Mouse (Mus musculus) CH12.LX (cell line): Measurements from ENCODE around the gene Prkce. TPM values are rescaled to one million over a fixed set of nuclear protein-coding genes. Genes with fewer than 3 reads are reported as not detected.

ENCODE experiments used
- DNase-seq: peaks from one replicate; pipeline ENCODE4 v3.0.0-alpha.2; 2013; ENCODE audit errors: extremely low read depth
- H3K27ac ChIP-seq: 2 replicates; pipeline ENCODE4 v1.5.1; 2012; ENCODE audit warnings: low read depth, mild to moderate bottlenecking, control low read depth, moderate library complexity; ENCODE audit not compliant: insufficient read depth
- H3K27me3 ChIP-seq: replicated peaks from 2 replicates; pipeline ENCODE3; 2012; ENCODE audit warnings: inconsistent platforms
- H3K36me3 ChIP-seq, 2 experiments: replicated peaks in 1 of 2; 2 replicates each; pipeline versions ENCODE3 to v1.6.1; 2012; ENCODE audit warnings: inconsistent platforms in 1 of 2, low read length in 1 of 2, mild to moderate bottlenecking in 1 of 2, mixed read lengths in 1 of 2, moderate library complexity in 1 of 2; ENCODE audit not compliant: control insufficient read depth in 1 of 2, insufficient read depth in 1 of 2
- H3K4me1 ChIP-seq, 2 experiments: 2 replicates each; pipeline ENCODE4 v1.6.1; 2012; ENCODE audit warnings: inconsistent platforms in 1 of 2, moderate library complexity in 1 of 2; ENCODE audit not compliant: insufficient read depth in 2 of 2, control insufficient read depth in 1 of 2
- H3K4me2 ChIP-seq: 2 replicates; pipeline ENCODE4 v1.6.1; 2012; ENCODE audit warnings: low read depth, mild to moderate bottlenecking, control low read depth; ENCODE audit not compliant: poor library complexity, insufficient read depth, severe bottlenecking
- H3K4me3 ChIP-seq, 3 experiments: fragments of 150-350 bp in 1 of 3; sonication (generic) in 1 of 3; replicated peaks in 1 of 3; 2 replicates each; pipeline versions ENCODE3 to v1.5.1; 2011 to 2012; ENCODE audit warnings: low read depth in 2 of 3, low read length in 2 of 3, mild to moderate bottlenecking in 2 of 3, moderate library complexity in 2 of 3, control low read depth in 1 of 3, improper control_type of control experiment in 1 of 3, inconsistent platforms in 1 of 3, mixed read lengths in 1 of 3; ENCODE audit not compliant: poor library complexity in 1 of 3
- H3K79me2 ChIP-seq: replicated peaks from 2 replicates; pipeline ENCODE4 v1.6.1; 2012; ENCODE audit warnings: mild to moderate bottlenecking, moderate library complexity; ENCODE audit not compliant: control insufficient read depth, poor library complexity, insufficient read depth, severe bottlenecking; ENCODE audit errors: extremely low read depth
- H3K9ac ChIP-seq: 2 replicates; pipeline ENCODE4 v1.6.1; 2012; ENCODE audit warnings: low read depth, mild to moderate bottlenecking, control low read depth, moderate library complexity; ENCODE audit not compliant: insufficient read depth
- H3K9me3 ChIP-seq: replicated peaks from 2 replicates; pipeline ENCODE3; 2012; ENCODE audit warnings: low read length, inconsistent platforms, mixed read lengths
- BHLHE40 ChIP-seq: IDR thresholded peaks from 2 replicates; pipeline ENCODE4 v1.6.1; 2011; ENCODE audit warnings: mild to moderate bottlenecking, low read depth, low read length, improper control_type of control experiment
- CHD1 ChIP-seq: IDR thresholded peaks from 2 replicates; pipeline ENCODE4 v1.6.1; 2012; ENCODE audit warnings: low read depth, low read length, improper control_type of control experiment, inconsistent platforms
- E2F4 ChIP-seq: IDR thresholded peaks from 2 replicates; pipeline ENCODE4 v1.6.1; 2011; ENCODE audit warnings: low read depth, low read length, improper control_type of control experiment; ENCODE audit not compliant: insufficient replicate concordance
- GABPA ChIP-seq: IDR thresholded peaks from 2 replicates; pipeline ENCODE4 v1.6.1; 2012; ENCODE audit warnings: low read depth, low read length, improper control_type of control experiment, inconsistent platforms; ENCODE audit not compliant: insufficient replicate concordance
- JUN ChIP-seq: IDR thresholded peaks from 2 replicates; pipeline ENCODE4 v1.6.1; 2011; ENCODE audit warnings: low read depth, mild to moderate bottlenecking, low read length, improper control_type of control experiment, moderate library complexity; ENCODE audit not compliant: insufficient read depth
- JUND ChIP-seq: conservative IDR thresholded peaks from 2 replicates; pipeline ENCODE4 v1.6.1; 2011; ENCODE audit warnings: low read depth, low read length, improper control_type of control experiment
- KAT2A ChIP-seq: IDR thresholded peaks from 2 replicates; pipeline ENCODE4 v1.6.1; 2012; ENCODE audit warnings: low read length, improper control_type of control experiment, inconsistent platforms; ENCODE audit not compliant: insufficient replicate concordance
- MAFK ChIP-seq: IDR thresholded peaks from 2 replicates; pipeline ENCODE4 v1.6.1; 2011; ENCODE audit warnings: low read length, improper control_type of control experiment; ENCODE audit not compliant: insufficient replicate concordance
- MAX ChIP-seq: IDR thresholded peaks from 2 replicates; pipeline ENCODE4 v1.6.1; 2011; ENCODE audit warnings: low read length, improper control_type of control experiment
- MXI1 ChIP-seq: IDR thresholded peaks from 2 replicates; pipeline ENCODE4 v1.6.1; 2011; ENCODE audit warnings: mild to moderate bottlenecking, low read depth, low read length, improper control_type of control experiment
- NRF1 ChIP-seq: IDR thresholded peaks from 2 replicates; pipeline ENCODE4 v1.6.1; 2014; ENCODE audit warnings: low read depth, mild to moderate bottlenecking, inconsistent platforms, low read length, improper control_type of control experiment, moderate library complexity
- POLR2AphosphoS2 ChIP-seq: IDR thresholded peaks from 2 replicates; pipeline ENCODE4 v1.6.1; 2011; ENCODE audit warnings: low read depth, low read length, improper control_type of control experiment
- UBTF ChIP-seq: IDR thresholded peaks from 2 replicates; pipeline ENCODE4 v1.6.1; 2012; ENCODE audit warnings: low read depth, mild to moderate bottlenecking, inconsistent platforms, low read length, improper control_type of control experiment, moderate library complexity
- USF1 ChIP-seq: IDR thresholded peaks from 2 replicates; pipeline ENCODE4 v1.6.1; 2014; ENCODE audit warnings: low read depth, mild to moderate bottlenecking, inconsistent platforms, low read length, improper control_type of control experiment
- USF2 ChIP-seq: conservative IDR thresholded peaks from 2 replicates; pipeline ENCODE4 v1.6.1; 2011; ENCODE audit warnings: low read depth, low read length, improper control_type of control experiment
- ZC3H11A ChIP-seq: IDR thresholded peaks from 2 replicates; pipeline ENCODE4 v1.6.1; 2012; ENCODE audit warnings: low read depth, mild to moderate bottlenecking, inconsistent platforms, low read length, improper control_type of control experiment
- ZNF384 ChIP-seq: IDR thresholded peaks from 2 replicates; pipeline ENCODE4 v1.6.1; 2012; ENCODE audit warnings: low read depth, low read length, improper control_type of control experiment, inconsistent platforms
- dilution Hi-C: fragments of 300-500 bp; cut with MboI; formaldehyde crosslinking; loops from 2 replicates; pipeline ENCODE4 v1.14.3; 2020; ENCODE audit warnings: low sequenced_read_pairs; ENCODE audit not compliant: extremely low pct_unique_long_range_greater_than_20kb, extremely low pct_ligation_motif_present
- in situ Hi-C: fragments of 300-500 bp; cut with MboI; formaldehyde crosslinking; loops from 3 replicates; pipeline ENCODE4 v1.14.3; 2019; ENCODE audit warnings: low sequenced_read_pairs, low pct_ligation_motif_present, low pct_unique_long_range_greater_than_20kb, mixed read lengths
- polyA plus RNA-seq: library from polyadenylated mRNA; unstranded; fragments of >175 nt; gene quantifications from 2 replicates; pipeline ENCODE4 v1.2.1, GENCODE M21; 2012; ENCODE audit warnings: low read depth; ENCODE audit not compliant: insufficient read length
- total RNA-seq, 2 experiments: library from RNA; depleted of rRNA; stranded (reverse); fragments of 300-350 nt in 1 of 2; fragments of >200 nt in 1 of 2; gene quantifications; 2 replicates each; pipeline ENCODE4 v1.2.3; 2012 to 2014

Prkce gene
- total and polyA plus RNA-seq, 3 experiments = 4.1 to 13.2 (median 11.4) TPM

DNA sequence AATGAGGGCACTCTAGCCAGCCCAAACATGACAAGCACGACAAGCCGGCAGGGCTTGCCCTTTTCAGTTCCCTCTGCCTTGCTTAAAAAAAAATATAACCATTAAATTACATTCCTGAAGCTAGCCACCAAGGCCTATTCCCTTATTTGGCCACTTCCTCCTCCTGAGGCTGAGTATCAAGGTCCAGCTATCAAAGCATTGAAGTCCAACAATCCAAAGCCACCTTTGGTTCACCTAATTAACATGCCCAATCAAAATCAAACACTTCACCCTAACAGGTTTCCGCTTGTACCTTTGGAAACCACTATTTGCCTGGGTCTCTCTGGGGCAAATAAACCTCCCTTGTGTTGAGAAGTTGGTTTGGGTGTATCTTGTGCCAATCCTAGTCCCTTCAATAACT is 392.9 kb downstream of the Prkce start:
- DNase-seq = no peak
- Histone ChIP-seq H3K9me3 (no peaks in the 10 kb centered on the region), H3K4me2 (no peak overlapping the region), H3K27me3 (no peaks in the 10 kb centered on the region), H3K4me1 (peaks cover 0 to 4% of the 10 kb centered on the region in 2 experiments; a peak in 2 of 4 replicates), H3K36me3 (peaks cover 11 to 62% of the 10 kb centered on the region in 2 experiments), H3K79me2 (no peaks in the 10 kb centered on the region), H3K9ac (no peak overlapping the region), H3K4me3 (no peak overlapping the region), H3K27ac (no peak overlapping the region)
- in situ Hi-C loops = no loop called here
- TF ChIP-seq MAX (no peak), ZNF384 (no peak), NRF1 (no peak), USF2 (no peak), POLR2AphosphoS2 (no peak), JUN (no peak), ZC3H11A (no peak), KAT2A (no peak), CHD1 (no peak), E2F4 (no peak), JUND (no peak), USF1 (no peak), MAFK (no peak), MXI1 (no peak), BHLHE40 (no peak)
- dilution Hi-C loops = no loop called here

DNA sequence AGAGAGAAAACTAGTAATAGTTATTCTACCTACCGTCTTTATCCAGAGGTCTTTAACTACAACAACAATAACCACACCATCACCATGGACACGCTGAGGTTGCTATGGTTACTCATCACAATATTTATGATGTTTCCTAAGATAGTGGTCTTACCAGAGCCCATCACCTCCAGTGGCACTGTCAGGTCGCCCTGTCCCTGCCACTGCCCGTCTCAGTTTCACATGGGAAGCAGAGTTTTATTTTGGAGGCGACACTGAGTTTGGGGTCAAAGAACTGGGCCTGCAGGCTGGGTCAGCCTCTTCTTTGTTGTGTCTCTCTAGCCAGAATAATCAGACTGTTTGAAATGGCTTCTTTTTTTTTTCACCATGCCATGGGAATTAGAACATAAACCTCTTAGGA is 402.9 kb downstream of the Prkce start:
- dilution Hi-C loops = no loop called here
- no peaks in the 10 kb centered on the region for H3K79me2 ChIP-seq
- no peak overlapping the region for H3K27ac ChIP-seq
- no peak overlapping the region for H3K4me2 ChIP-seq
- no peak overlapping the region for H3K9ac ChIP-seq
- TF ChIP-seq USF2 (no peak), UBTF (no peak), GABPA (no peak)
- TF ChIP-seq, all 38 proteins: peak for 0
- in situ Hi-C loops = no loop called here
- H3K4me3 ChIP-seq = no peak overlapping the region
- no peaks in the 10 kb centered on the region for H3K27me3 ChIP-seq
- no peaks in the 10 kb centered on the region for H3K9me3 ChIP-seq
- no peak for DNase-seq
- H3K4me1 ChIP-seq = no peaks in the 10 kb centered on the region
- H3K36me3 ChIP-seq = peaks cover 0 to 40% of the 10 kb centered on the region in 2 experiments
